Mouse (Mus musculus) brain, embryonic 14.5 days (tissue): ENCODE data around the gene Gm45713.

Experiments
- CTCF ChIP-seq: fragments of 200-500 bp; IDR thresholded peaks from 2 replicates; pipeline ENCODE4 v1.5.1; 2012; ENCODE audit warnings: inconsistent platforms, mild to moderate bottlenecking, moderate library complexity, borderline replicate concordance; ENCODE audit not compliant: insufficient read depth, insufficient read length; ENCODE audit errors: extremely low read depth
- POLR2A ChIP-seq: fragments of 200-500 bp; IDR thresholded peaks from 2 replicates; pipeline ENCODE4 v1.6.1; 2012; ENCODE audit warnings: mild to moderate bottlenecking, inconsistent platforms, borderline replicate concordance; ENCODE audit not compliant: poor library complexity, insufficient read depth, insufficient read length, severe bottlenecking; ENCODE audit errors: extremely low read depth

DNA sequence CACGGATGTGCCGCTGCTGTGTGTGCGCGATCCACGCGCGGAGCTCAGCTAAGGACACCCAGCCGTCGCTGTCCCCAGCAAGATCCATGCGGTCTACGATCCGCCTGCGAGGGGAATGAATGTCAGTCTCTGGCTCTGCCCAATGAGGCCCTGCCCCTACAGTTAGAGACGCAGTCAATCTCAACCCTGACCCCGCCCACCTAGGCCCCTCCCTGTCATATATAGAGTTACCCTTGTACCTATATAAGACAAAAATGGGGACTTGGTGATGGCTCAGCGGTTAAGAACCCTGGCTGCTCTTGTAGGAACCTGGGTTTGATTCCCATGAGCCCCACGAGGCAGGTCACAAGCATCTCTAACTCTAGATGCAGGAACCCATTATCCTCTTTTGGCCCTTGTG, 47.4 kb downstream of the Gm45713 start:
- TF ChIP-seq CTCF (no peak), POLR2A (no peak)
